Mouse (Mus musculus) heart, embryonic 16.5 days (tissue): ENCODE measurements at regions not wholly inside any gene's neighbourhood (a gene's known extent, or its start where the extent isn't known, plus 50 kb on each side); places are given as distances from the start of the nearest gene placed in this dataset.

ENCODE experiments used
- ATAC-seq: fragments of 200-750 bp; cut with Nextera tagmentation; replicated peaks from 2 replicates; pipeline ENCODE4 v1.8.0; 2017; ENCODE audit warnings: moderate number of reproducible peaks; ENCODE audit not compliant: insufficient read depth, low FRiP score; ENCODE audit errors: extremely low read depth
- H3K27ac ChIP-seq: fragments of 300-500 bp; sonication (generic); 2 replicates; pipeline ENCODE4 v1.5.1; 2014; ENCODE audit warnings: mild to moderate bottlenecking, low read length, control low read depth, moderate library complexity
- H3K27me3 ChIP-seq: fragments of 300-500 bp; sonication (generic); 2 replicates; pipeline ENCODE4 v1.6.1; 2014; ENCODE audit warnings: low read length, mixed read lengths; ENCODE audit not compliant: control insufficient read depth, insufficient read depth
- H3K36me3 ChIP-seq: fragments of 300-500 bp; sonication (generic); 2 replicates; pipeline ENCODE4 v1.6.1; 2014; ENCODE audit not compliant: control insufficient read depth, insufficient read depth
- H3K4me1 ChIP-seq: fragments of 300-500 bp; sonication (generic); 2 replicates; pipeline ENCODE4 v1.6.1; 2014; ENCODE audit warnings: low read length, mixed read lengths; ENCODE audit not compliant: control insufficient read depth, insufficient read depth
- H3K4me2 ChIP-seq: fragments of 300-500 bp; sonication (generic); 2 replicates; pipeline ENCODE4 v1.6.1; 2014; ENCODE audit warnings: low read depth, mild to moderate bottlenecking, control low read depth, low read length
- H3K4me3 ChIP-seq: fragments of 300-500 bp; sonication (generic); 2 replicates; pipeline ENCODE4 v1.5.1; 2014; ENCODE audit warnings: mild to moderate bottlenecking, control low read depth, low read length
- H3K9ac ChIP-seq: fragments of 300-500 bp; sonication (generic); 2 replicates; pipeline ENCODE4 v1.6.1; 2014; ENCODE audit warnings: low read length, control low read depth
- H3K9me3 ChIP-seq: fragments of 300-500 bp; sonication (generic); replicated peaks from 2 replicates; pipeline ENCODE4 v1.6.1; 2016; ENCODE audit warnings: low read length; ENCODE audit not compliant: control insufficient read depth
- WGBS: fragments of 180-500 bp; shearing (Covaris S2); extraction: QIAGEN DNeasy Blood & Tissue Kit; methylation state at CpG from one replicate; pipeline ENCODE4 v1.1.7; 2014; 5-methylcytosine and 5-hydroxymethylcytosine counted together

DNA sequence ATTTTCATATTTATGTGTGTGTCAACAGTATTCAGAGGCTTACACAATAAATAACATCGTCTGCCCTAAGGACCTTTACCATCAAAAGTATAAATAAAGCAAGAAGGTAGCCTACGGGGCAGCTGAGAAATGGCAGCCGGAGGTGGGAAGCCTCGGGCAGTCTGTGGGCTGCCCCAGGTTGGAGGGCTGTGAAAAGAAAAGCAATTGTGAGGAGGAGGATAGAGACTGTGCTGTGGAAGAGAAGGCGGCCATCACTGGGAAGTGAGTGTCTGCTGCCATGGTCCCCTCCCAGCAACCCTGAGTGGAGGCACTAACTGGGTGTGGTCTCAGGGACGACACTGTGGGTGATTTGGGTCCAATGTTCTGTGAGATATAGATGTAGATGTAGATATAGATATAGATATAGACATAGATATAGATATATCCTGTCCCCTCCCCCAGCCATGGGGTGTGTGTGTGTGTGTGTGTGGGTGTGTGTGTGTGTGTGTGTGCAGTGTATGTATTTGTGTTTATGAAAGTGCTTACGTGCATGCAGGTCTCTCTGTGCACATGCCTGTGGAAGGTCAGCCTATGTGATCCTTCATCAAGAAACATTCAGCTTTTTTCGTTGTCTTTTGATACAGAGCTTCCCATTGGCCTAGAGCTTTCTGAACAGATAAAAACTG is 220.6 kb upstream of the Noct start:
- Histone ChIP-seq H3K27me3 (no peaks in the 10 kb centered on the region), H3K9me3 (no peaks in the 10 kb centered on the region), H3K4me3 (no peak overlapping the region), H3K4me1 (no peaks in the 10 kb centered on the region), H3K27ac (no peak overlapping the region), H3K9ac (no peak overlapping the region), H3K36me3 (no peaks in the 10 kb centered on the region), H3K4me2 (no peak overlapping the region)
- ATAC-seq = no peak
- 79% methylated on average over 8 of the region's 8 CpGs for WGBS

DNA sequence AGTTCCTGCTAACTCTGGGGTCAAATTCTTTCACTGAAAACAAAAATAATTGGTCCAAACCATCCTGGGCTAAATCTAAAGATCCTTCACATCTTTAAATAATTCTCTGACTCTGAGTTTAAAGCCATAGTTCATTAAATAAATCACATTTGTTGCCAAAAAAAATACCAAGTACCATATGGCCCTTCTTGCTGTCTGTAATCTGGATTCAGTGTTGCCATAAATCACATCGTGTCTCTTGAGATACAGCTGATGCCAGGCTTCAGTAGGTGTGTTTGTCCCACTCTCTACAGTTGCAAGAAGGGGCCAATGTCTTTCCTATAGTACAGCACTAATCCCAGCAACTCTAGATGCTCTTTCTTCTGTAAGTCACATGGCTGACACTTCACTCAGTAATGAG is 220.0 kb upstream of the Noct start:
- H3K9me3 ChIP-seq = no peaks in the 10 kb centered on the region
- H3K27me3 ChIP-seq = no peaks in the 10 kb centered on the region
- ATAC-seq = no peak
- no peaks in the 10 kb centered on the region for H3K4me1 ChIP-seq
- no peak overlapping the region for H3K9ac ChIP-seq
- no peak overlapping the region for H3K27ac ChIP-seq
- H3K4me2 ChIP-seq = no peak overlapping the region
- whole genome bisulfite sequencing = 60% methylated on average over 1 of the region's 1 CpGs
- H3K36me3 ChIP-seq = no peaks in the 10 kb centered on the region
- no peak overlapping the region for H3K4me3 ChIP-seq

- H3K27me3 ChIP-seq = no peaks in the 10 kb centered on the region
- H3K4me3 ChIP-seq = no peak overlapping the region
- no peak for ATAC-seq
- no peak overlapping the region for H3K9ac ChIP-seq
- 79% methylated on average over 5 of the region's 5 CpGs for WGBS
- no peaks in the 10 kb centered on the region for H3K4me1 ChIP-seq
- no peaks in the 10 kb centered on the region for H3K36me3 ChIP-seq
- H3K9me3 ChIP-seq = no peaks in the 10 kb centered on the region
- H3K27ac ChIP-seq = no peak overlapping the region
- no peak overlapping the region for H3K4me2 ChIP-seq
Observed at GRCm38 (mm10) chr3:51009098-51009497, 215.1 kb upstream of the Noct start.

GRCm38 (mm10) chr3:51019650-51020346 is 204.4 kb upstream of the Noct start:
- no peaks in the 10 kb centered on the region for H3K36me3 ChIP-seq
- WGBS = 72% methylated on average over 10 of the region's 10 CpGs
- no peak overlapping the region for H3K4me2 ChIP-seq
- no peak for ATAC-seq
- no peak overlapping the region for H3K9ac ChIP-seq
- H3K4me3 ChIP-seq = no peak overlapping the region
- H3K27me3 ChIP-seq = no peaks in the 10 kb centered on the region
- no peak overlapping the region for H3K27ac ChIP-seq
- H3K9me3 ChIP-seq = no peaks in the 10 kb centered on the region
- no peaks in the 10 kb centered on the region for H3K4me1 ChIP-seq

DNA sequence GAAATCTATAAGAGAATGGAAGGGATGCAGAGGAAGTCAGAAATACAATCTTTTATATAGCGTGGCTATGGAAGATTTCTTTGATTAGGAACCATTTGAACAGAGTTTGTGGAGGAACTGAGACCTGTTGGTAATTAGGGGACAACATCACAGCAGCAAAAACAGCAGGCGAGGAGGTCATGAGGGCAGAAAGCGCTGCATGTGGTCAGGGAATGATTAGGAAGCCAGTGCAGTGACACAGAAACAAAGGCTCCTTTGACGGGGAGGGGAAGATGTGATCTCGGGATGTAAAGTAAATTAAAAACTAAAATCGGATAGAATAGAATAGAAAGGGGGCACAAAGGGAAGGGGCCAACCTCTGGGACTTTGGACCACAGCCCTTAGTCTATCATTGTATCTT is 199.6 kb upstream of the Noct start:
- Histone ChIP-seq H3K9ac (no peak overlapping the region), H3K27ac (no peak overlapping the region), H3K9me3 (no peaks in the 10 kb centered on the region), H3K36me3 (no peaks in the 10 kb centered on the region), H3K4me2 (no peak overlapping the region), H3K4me1 (no peaks in the 10 kb centered on the region), H3K27me3 (no peaks in the 10 kb centered on the region), H3K4me3 (no peak overlapping the region)
- 45% methylated on average over 6 of the region's 6 CpGs for WGBS
- no peak for ATAC-seq

DNA sequence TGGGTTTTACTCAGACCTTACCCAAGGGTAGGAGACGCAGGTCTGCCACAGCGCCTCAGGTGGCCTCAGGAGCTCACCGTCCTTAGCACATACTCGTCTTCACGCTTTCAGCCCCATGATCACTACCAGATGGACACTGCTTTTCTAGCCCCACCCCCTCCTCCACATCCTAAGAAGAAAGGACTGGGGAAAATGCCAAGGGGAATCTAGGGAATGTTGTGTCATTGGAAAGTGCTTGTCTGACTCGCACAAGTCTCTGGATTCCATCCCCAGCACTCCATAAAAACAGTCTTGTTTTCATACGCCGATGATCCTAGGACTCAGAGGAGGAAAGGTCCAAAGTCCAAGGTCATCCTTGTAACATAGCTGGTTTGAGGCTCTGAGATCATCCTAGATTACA is 192.4 kb upstream of the Noct start:
- H3K27ac ChIP-seq = no peak overlapping the region
- H3K27me3 ChIP-seq = no peaks in the 10 kb centered on the region
- 43% methylated on average over 8 of the region's 8 CpGs for WGBS
- 0 out of 2 replicates have a peak, but pooled peaks cover 2% of the 10 kb centered on the region for H3K4me1 ChIP-seq
- no peaks in the 10 kb centered on the region for H3K9me3 ChIP-seq
- no peak overlapping the region for H3K4me2 ChIP-seq
- ATAC-seq = no peak
- no peak overlapping the region for H3K4me3 ChIP-seq
- no peak overlapping the region for H3K9ac ChIP-seq
- no peaks in the 10 kb centered on the region for H3K36me3 ChIP-seq

DNA sequence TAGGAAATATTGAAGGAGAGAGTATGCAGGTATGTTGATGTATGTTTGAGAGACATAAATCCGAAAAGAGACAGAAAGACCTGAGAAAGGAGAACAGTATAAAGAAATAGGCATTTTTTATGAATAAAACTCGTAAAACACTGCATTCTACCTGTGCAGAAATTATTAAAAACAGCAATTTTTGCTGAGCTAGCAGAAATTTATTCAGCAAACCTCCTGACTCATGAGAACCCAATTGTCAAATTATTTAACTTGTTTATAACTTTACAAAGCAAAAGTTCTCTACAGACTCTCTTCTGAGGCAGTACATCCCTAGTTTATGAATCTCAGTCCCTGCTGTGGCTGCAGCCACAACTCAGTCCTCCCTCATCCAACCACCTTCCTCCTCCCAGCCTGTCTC is 191.0 kb upstream of the Noct start:
- H3K4me2 ChIP-seq = no peak overlapping the region
- H3K36me3 ChIP-seq = no peaks in the 10 kb centered on the region
- ATAC-seq = no peak
- no peak overlapping the region for H3K4me3 ChIP-seq
- no peak overlapping the region for H3K9ac ChIP-seq
- 0 out of 2 replicates have a peak, but pooled peaks cover 2% of the 10 kb centered on the region for H3K4me1 ChIP-seq
- no peaks in the 10 kb centered on the region for H3K27me3 ChIP-seq
- WGBS = 78% methylated on average over 2 of the region's 2 CpGs
- no peak overlapping the region for H3K27ac ChIP-seq
- no peaks in the 10 kb centered on the region for H3K9me3 ChIP-seq

GRCm38 (mm10) chr3:51036700-51037306 is 187.4 kb upstream of the Noct start:
- Histone ChIP-seq H3K9ac (no peak overlapping the region), H3K4me3 (no peak overlapping the region), H3K36me3 (no peaks in the 10 kb centered on the region), H3K4me2 (no peak overlapping the region), H3K9me3 (no peaks in the 10 kb centered on the region), H3K27ac (no peak overlapping the region), H3K4me1 (0 out of 2 replicates have a peak, but pooled peaks cover 2% of the 10 kb centered on the region), H3K27me3 (no peaks in the 10 kb centered on the region)
- ATAC-seq = no peak
- 43% methylated on average over 17 of the region's 17 CpGs for WGBS

GRCm38 (mm10) chr3:51042223-51042846 is 181.9 kb upstream of the Noct start:
- Histone ChIP-seq H3K27me3 (no peaks in the 10 kb centered on the region), H3K36me3 (no peaks in the 10 kb centered on the region), H3K9me3 (no peaks in the 10 kb centered on the region), H3K4me1 (no peaks in the 10 kb centered on the region), H3K4me3 (peak overlapping the region; percentile 34), H3K27ac (peak overlapping the region; percentile 43), H3K9ac (no peak overlapping the region), H3K4me2 (peak overlapping the region; percentile 52)
- ATAC-seq = peak; percentile 52; the same call in 1 of the 2 replicates
- 36% methylated on average over 17 of the region's 17 CpGs for WGBS
